Mouse (Mus musculus): ENCODE results near the gene Gm29133.

Gm29133 gene

GRCm38 (mm10) chr3:75747897-75748296, at the start of gene Gm29133:
Gene Gm29133 (plus strand): TSS chr3:75748197.
- peak; percentile 4 for DNase-seq

- no peak for DNase-seq
Measured at GRCm38 (mm10) chr3:75699088-75699487, 48.9 kb upstream of the Gm29133 start.

GRCm38 (mm10) chr3:75701336-75701735, 46.7 kb upstream of the Gm29133 start:
- no peak for DNase-seq

GRCm38 (mm10) chr3:75706536-75706935, 41.5 kb upstream of the Gm29133 start:
- no peak for DNase-seq

- no peak for DNase-seq
Measured at GRCm38 (mm10) chr3:75713678-75714295, 34.2 kb upstream of the Gm29133 start.

- peak; percentile 55 for DNase-seq
Measured at GRCm38 (mm10) chr3:75720663-75721062, 27.3 kb upstream of the Gm29133 start.

GRCm38 (mm10) chr3:75730982-75731600, 16.9 kb upstream of the Gm29133 start:
- no peak for DNase-seq

GRCm38 (mm10) chr3:75743664-75744437, 4.1 kb upstream of the Gm29133 start:
- DNase-seq = no peak

- no peak for DNase-seq
Measured at GRCm38 (mm10) chr3:75745343-75745742, 2.7 kb upstream of the Gm29133 start.

GRCm38 (mm10) chr3:75763351-75763750, 15.4 kb downstream of the Gm29133 start:
- DNase-seq = peak; percentile 7

- DNase-seq = no peak
Measured at GRCm38 (mm10) chr3:75774253-75774652, 26.3 kb downstream of the Gm29133 start.

- DNase-seq = peak; percentile 11
Measured at GRCm38 (mm10) chr3:75808001-75808400, 60.0 kb downstream of the Gm29133 start.

- no peak for DNase-seq
Measured at GRCm38 (mm10) chr3:75823934-75824333, 75.9 kb downstream of the Gm29133 start.

GRCm38 (mm10) chr3:75824458-75824857, 76.5 kb downstream of the Gm29133 start:
- no peak for DNase-seq

GRCm38 (mm10) chr3:75834827-75835226, 86.8 kb downstream of the Gm29133 start:
- no peak for DNase-seq

GRCm38 (mm10) chr3:75835286-75835967, 87.4 kb downstream of the Gm29133 start:
- peak; percentile 6 for DNase-seq

All from embryo, embryonic 11 days (tissue).